Mouse (Mus musculus) retina, adult 2 months (tissue): ENCODE measurements at regions not wholly inside any gene's neighbourhood (a gene's known extent, or its start where the extent isn't known, plus 50 kb on each side); places are given as distances from the start of the nearest gene placed in this dataset.
"Not testable (repeated sequence)": the region's sequence is repeated elsewhere in the genome, so short reads cannot be mapped to it uniquely, and the experiment has no call there.

Source experiments
- DNase-seq: peaks from one replicate; pipeline ENCODE4 v3.0.0-alpha.2; 2012; ENCODE audit warnings: low read depth, low spot score

DNA sequence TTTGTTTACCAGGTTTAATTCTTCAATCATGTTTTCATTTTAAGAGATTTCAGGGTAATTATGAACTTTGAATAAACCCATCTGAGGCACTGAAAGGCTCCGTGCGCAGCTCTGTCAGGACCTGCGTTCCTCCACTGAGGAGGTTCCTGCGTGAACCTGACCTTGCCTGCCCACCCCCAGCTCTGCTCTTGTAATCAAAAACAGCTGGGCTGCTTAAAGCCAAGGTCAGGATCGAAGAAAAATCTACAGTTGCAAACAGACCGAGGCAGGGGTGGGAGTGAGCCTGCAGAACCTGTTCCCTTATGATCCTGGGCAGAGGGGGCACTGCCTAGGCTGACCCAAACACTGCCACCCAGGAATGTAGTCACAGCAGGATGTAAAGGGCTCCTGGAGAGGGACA, 134.8 kb upstream of the Bcor start:
- no peak for DNase-seq

DNA sequence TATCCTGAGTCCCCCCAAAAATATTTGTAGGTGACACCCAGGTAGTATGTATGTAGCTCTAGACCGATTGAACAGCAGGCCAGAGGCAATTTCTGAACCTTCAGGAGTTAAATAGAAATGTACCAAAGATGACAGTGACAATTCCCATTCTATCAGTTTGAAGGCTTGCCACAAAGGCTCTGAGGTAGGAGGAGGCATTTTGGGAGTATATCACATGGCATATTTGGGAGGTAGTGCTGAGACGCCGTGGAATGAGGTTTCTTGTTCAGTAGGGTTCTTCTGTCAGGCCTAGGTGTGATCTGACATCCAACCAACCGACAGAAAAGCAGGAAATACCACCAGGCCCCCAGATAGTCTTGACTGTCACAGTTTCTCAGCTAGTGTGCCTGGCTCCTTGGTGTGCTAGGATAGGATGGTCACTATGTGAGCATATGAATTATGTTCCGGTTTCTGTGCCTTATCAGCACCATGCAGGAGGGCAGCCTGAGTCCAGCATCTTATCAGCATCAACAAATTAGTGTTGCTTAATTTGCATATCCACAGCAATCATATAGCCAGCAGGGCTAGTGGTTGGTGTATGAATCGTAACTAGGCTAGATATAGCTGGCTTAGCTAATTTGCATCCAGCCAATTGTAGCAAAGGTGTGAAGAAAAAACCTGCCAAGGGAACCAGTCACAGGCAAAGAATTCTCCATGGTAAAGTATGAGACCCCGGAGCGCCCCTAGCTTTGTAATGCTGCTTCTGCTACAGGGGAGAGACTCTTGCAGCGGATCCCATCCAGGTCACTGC, 136.3 kb upstream of the Bcor start:
- no peak for DNase-seq

DNA sequence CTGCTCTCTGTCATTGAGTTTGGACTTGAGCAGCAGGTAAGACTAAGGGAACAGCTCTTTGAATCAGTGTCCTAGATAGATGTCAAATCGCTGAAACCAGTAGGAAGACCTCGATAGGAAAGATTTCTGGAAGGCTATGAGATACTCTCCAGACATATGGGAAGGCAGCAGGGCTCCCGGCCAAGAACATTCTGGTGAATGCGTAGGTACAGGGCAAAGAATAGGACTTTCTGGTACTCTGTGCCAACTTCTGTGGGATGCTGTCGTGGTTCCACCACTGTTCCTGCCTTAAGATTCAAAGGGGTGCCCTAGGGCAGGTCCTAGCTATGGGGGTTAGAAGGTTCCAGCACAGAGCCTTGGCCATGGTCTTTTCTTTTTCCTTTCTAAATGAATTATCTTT, 138.5 kb upstream of the Bcor start:
- DNase-seq, result no peak

DNA sequence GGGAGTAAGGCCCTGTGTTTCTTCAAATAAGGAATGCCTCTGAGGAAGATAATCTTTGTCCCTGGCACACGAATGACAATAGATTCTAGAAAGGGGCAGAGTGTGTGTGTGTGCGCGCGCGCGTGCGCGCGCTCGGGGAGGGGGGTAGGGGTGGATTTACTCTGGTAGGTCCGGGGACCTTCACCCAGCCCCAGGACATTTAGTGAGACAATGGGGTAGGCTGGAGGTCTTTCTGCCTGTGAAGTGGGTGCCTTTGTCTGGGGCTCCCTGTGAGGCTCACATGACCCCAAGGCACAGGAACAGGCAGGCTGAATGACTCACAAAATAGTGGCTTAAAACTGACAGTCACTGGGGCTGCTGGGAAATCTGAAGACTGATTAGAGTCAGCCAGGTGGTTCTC, 139.1 kb upstream of the Bcor start:
- DNase-seq, result no peak

DNA sequence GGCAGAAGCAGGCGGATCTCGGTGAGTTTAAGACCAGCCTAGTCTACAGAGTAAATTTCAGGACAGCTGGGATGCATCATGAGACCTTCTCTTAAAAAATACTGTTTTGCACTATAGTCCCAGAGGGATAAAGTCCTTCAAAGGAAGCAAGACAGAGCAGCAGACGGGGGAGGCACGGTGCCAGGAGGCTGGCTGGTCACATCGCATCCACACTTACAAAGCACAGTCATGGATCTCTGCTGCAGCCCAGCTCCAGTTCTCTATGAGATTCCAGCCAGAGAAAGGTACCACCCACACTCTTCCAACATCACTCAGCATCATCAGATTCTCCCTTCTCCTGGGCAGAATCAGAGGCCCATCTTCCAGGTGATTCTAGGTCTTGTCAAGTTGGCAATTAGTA, 144.5 kb upstream of the Bcor start:
- DNase-seq, result no peak

DNA sequence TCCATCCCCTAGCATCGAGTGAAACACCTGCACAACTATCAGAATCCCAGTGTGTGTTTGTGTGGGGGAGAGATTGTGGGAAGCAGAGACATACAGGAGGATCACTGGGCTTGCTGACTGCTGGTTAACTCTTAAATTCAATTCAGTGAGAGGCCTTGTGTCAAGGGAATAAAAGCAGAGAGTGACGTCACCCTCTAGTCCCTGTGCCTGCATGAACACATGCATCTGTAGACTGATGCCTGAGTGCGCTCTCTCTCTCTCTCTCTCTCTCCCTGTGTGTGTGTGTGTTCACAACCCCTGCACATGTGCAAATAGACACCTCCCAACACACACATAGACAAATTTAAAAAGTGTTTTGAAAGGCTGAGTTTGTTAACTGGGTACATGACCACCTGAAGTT, 146.8 kb upstream of the Bcor start:
- no peak for DNase-seq

DNA sequence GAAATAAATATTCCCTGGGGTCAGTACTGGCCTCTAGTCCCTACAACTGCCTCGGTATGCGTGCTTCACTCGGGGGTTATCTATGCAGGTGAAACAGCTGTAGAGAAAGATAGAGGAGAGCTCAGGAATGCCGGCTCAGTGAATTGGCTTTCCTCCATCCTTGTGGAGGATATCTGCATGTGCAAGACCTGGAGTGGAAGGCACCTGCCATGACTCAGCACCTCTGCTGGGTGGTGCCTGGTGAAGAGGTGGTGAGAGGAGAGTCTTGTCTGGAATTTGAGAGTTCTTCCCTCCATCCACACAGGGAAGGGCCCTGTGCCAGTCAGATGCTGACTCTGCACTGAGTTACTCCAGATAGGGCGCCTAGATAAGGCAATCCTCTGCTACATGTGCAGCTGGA, 152.4 kb upstream of the Bcor start:
- no peak for DNase-seq

DNA sequence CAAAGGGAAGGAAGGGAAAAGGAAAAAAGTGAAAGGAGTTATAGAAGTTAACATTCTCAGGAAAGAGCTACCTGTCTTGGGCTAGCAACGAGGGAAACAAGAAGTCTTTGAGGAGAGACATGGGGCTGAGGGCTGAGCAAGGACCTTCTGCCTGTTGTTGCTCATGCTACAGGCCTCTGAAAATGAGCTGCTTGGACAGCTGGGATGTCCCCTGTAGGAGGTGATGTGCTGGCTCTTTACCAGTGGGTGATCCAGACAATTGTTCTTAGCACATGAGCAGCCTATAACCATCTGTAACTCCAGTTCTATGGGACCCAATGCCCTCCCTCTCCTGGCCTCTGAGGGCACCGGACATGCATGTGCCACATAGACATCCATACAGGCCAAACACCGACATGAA, 155.5 kb upstream of the Bcor start:
- no peak for DNase-seq

DNA sequence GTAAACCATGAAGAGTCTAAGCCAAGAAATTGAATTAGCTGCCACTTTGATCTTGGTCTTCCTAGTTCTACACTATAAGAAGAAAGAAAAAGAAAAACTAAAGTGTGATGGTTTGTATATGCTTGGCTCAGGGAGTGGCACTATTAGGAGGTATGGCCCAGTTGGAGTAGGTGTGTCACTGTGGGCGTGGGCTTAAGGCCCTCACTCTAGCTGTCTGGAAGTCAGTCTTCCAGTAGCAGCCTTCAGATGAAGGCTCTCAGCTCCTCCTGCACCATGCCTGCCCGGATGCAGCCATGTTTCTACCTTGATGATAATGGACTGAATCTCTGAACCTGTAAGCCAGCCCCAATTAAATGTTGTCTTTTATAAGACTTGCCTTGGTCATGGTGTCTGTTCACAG, 157.3 kb upstream of the Bcor start:
- not testable (repeated sequence) for DNase-seq

DNA sequence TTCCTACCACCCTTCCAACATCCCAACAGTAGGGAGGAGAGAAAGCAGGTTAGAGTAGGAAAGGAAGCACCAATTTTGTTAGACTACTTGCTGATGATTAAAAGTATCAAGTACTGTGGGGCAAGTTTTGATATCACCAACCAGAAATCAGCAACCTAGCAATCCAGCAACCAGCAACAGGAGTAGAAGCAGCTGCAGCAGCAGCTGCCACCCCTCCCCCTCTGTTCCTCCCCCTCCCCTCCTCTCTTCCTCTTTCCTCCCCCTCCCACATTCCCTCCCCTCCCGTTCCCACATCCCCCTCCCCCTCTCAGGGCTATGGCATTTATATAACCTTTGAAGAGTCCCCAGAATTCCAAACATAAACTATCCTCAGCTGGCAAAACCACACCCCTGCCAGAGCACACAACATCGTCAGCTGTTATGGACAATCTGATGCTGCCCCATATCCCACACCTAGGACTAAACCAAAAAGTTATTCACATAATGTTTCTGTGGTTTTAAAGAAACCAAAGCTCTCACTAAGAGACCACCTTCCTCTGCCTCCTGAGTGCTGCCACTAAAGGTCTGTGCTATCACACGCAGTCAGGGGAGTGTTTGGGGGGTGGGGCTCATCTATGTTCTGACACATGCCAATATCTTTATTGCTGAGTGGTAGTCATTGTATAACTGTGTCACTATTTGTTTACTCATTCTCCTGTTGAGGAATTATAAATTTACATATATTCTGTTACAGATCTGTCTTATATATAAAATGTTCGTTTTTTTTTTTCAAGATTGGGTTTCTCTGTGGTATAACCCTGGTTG, 158.9 kb upstream of the Bcor start:
- DNase-seq, result no peak

DNA sequence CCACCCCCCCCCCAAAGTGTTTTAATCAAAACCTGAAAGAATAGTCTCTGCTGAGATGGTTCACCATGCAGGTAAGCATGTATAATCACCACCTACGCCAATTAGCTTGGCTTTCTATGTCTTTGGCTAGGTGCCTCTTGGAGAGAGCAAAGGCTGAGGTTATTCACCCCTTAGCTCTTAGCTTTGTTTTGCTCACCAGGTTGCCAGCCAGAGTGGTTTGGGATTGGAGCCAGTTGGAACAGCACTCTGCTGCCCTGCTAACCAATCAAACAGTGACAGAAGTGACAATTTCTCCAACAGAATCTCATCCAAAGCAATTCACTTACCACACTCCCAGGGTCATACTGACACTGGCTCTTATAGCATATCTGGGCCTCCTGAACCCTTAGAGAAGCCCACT, 162.3 kb upstream of the Bcor start:
- DNase-seq, result no peak

DNA sequence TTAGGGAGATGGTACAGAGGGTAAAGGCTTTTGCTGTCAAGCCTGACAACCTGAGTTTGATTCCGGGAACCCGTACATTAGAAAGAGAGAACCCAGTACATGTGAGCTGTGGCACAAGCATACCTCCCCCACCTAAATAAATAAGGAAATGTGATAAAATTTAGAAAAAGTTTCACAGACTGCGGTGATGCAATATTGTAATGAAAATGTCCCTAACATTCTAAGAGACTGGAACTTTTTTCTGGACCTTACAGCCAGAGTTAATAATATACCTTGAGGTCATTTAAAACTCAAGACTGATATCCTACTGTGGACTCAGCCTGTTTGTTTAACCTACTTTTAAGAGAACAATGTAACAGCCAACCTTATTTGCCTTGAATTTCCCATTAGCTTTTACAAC, 163.1 kb upstream of the Bcor start:
- no peak for DNase-seq

DNA sequence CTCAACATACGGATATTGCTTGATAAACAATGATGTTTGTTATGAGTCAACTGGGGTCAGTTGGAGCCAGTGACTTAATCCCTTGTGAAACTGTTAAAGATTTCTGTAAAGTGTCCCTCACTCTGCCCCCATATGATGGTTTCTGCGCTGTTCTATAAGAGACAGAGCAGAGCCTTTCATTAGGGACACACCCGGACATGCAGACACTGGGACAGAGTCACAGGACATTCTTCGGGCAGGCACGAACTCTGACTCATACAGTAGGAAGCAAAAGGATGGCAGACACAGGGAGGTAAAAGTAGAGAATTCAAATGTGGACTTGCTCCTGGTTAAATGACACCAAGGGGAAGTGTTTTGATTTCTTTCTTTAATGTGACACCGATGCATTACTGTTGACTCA, 163.7 kb upstream of the Bcor start:
- no peak for DNase-seq

DNA sequence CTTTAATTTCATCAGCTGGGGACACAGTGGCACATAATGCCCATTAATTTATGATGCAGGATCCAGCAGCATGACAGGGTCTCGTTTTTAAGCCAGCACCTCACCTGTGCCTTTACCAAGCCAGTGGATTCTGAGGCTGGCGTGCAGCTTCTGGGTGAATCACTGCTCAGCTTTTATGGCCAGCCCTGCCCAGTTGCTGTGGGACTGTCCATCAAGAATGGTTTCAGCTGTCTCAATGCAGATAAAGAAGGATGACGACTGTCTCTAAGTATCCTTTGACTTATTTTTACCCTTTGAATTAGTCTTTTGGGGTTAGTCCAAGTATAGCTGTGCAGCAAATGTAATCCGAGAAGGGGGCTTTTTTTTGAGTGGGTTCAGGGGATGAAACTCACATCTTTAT, 167.3 kb upstream of the Bcor start:
- no peak for DNase-seq

DNA sequence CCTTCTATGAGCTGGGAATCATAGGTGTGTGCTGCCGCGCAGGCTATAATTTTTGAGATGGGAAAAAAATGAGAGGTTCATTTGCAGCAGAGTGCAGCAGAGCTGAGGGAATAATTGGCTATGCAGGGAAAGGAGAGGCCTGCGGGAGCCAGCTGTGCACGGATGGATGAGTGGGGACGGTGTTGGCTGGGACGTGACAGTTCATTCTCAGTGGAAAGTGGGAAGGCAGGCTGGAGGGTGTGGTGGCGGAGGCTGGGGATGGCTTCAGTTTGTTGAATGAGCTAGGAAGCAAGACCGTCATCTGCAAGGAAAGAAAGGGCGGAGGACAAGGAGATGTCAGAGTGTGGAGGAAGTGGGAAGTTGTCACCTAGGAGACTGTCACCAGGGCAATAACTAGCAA, 180.4 kb upstream of the Bcor start:
- DNase-seq, result no peak

DNA sequence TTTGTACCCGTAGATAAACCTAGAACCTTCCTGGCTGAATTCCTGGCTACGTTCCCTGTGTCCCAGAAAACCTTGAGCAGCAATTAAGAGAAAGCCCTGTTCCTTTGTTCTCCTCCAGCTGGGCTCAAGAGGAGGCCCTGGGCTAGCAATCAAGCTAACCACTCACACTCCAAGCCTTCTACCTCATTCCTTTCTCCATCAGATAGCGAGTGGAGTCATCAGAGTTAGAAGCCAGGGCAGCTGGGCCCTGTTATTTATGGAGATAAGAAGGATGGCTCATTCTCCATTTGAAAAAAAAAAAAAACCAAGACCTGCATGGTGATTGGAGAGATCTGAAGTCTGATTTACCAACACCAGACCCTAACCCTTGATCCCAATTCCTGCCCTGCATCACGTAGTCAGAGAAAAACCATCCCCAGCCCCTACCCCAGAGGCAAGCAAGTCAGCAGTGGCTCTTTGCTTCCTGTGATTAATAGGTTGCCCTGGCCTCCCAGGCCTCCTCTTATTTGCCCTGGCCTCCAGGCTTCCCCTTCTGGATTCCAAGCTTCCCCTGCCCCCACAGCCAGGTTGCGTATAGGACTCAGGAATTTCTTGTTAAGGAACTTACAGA, 181.3 kb upstream of the Bcor start:
- DNase-seq, result no peak

DNA sequence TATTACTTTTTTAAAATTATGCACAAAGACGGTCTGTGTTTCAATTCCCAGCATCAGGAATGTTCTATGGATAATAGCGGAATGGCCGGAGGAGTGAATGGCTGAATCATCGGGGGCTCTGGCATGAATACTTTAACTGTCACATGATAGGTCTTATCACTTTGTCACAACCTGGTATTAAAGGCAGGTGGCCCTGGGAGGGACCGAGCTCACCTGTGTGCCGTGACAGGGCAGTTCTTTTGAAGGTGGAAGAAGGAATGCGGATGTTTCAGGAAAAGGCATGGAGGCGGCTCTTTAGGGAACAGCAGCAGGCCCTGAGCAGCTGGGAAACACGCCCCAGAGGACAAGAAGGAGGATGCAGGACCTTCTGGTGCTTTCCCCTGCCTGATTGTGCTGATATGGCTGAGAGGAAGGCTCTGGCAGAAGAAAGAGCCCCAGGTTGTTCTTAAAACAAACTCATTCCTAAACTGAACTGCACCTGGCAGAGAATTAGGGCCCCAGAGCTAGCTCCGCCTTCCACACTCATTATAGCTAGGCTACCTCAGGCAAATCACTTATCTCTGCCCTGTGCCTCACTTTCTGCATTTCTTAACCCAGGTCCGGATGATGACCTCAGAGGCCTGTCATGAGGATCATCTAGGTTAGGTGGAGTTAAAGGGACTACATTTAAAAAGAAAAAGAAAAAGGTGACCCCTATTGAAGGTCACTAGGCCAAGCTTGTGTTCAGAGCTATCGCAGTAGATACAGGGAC, 184.8 kb upstream of the Bcor start:
- no peak for DNase-seq

DNA sequence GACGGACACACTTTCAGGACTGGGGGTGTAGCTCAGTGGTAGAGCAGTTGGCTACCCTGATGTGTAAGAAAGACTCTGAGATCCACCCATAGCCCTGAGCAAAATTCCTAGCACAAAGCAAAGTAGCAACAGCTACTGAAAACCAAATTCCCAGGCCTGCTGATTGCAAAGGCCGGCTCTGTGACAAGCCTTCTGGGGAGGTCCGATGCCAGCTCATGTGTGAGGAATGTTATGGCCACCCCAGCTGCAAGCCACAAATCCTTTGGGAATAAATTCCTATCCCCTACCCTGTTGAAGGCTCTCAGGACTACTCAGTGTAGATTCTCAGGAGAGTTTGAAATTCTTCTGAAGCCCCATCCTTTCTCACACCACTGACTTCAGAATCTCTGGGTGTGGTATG, 186.7 kb upstream of the Bcor start:
- DNase-seq, result no peak

DNA sequence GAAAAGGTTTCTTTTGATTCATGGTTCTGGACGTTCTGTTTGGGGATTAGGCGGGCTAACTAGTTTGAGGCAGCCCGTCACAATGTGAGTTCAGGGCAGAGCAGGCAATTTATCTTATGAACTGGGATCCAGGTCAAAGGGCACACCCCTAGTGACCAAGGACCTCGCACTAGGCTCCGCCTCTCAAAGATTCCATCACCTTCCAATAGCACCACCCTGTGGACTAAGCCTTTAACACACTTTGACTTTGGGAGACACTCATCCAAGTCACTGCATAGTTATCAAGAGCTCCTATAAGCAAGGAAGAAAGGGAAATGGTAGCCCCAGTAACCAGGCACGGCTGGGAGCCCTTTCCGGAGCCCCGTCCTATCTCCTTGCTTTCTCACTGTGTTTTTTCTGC, 188.0 kb upstream of the Bcor start:
- no peak for DNase-seq

DNA sequence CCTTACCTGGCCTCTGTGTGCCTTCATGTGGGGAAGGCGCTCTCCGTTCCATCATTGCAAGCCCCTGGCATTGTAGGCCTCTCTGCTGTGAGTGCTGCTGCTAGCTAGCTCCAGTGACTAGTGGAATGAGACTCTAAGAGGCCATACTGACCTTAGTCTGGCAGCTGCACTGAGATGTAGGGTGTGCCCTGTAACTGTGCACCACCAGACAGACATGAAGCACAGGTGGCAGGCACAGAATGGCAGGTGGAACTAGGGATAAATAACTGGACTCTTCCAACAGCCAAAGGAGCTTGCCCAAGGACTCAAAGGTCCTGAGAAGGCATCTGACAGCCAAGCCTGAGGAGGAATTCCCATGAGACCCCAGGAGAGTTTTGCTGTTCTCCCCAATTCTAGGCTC, 194.7 kb upstream of the Bcor start:
- no peak for DNase-seq

DNA sequence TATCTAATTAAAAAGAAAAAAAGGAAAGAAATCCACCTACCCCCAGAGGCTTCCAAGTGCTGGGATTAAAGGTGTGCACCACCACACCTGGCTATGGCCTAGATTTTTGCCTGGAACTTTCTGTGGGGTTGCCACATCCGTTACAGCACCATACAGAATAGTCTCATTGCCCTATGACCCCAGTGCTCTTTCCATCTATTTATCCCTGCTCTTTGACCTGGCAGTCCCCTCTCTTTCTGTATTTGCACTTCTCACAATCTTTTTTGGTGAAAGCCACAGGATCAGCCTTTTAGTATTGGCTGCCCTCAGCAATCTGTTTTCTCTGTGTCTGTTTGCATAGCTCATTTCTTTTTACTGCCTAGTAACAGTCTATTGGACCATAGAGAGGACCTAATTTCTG, 197.9 kb upstream of the Bcor start:
- DNase-seq, result no peak
